Mouse (Mus musculus): ENCODE measurements around the gene Tmem151b.

Gene Tmem151b

GRCm38 (mm10) chr17:45569999-45570398 lies 20.5 kb upstream of the Tmem151b start:
- Histone ChIP-seq H3K4me1 (replicated peaks; ENCODE audit: low read depth, low read length) (peaks cover 74% of the 10 kb centered on the region), H3K4me3 (replicated peaks; ENCODE audit: low read length) (peak overlapping the region; percentile 98), H3K27me3 (ENCODE audit: insufficient read depth, low read length) (no peaks in the 10 kb centered on the region), H3K36me3 (ENCODE audit: insufficient read depth, low read length) (peaks cover 76% of the 10 kb centered on the region), H3K9me3 (ENCODE audit: low read length) (peaks cover 35% of the 10 kb centered on the region; the same call in 1 of the 2 replicates)
- TF ChIP-seq CTCF (conservative IDR thresholded peaks at IDR 0.05; ENCODE audit: low read length) (no peak), POU5F1 (IDR thresholded peaks at IDR 0.05; ENCODE audit: borderline replicate concordance, low read length) (no peak)

- TF ChIP-seq POU5F1 (IDR thresholded peaks at IDR 0.05; ENCODE audit: borderline replicate concordance, low read length) (no peak), CTCF (conservative IDR thresholded peaks at IDR 0.05; ENCODE audit: low read length) (no peak), NANOG (IDR thresholded peaks at IDR 0.05; ENCODE audit: borderline replicate concordance, low read length) (no peak)
- H3K36me3 ChIP-seq (ENCODE audit: insufficient read depth, low read length), result peaks cover 78% of the 10 kb centered on the region
Observed at GRCm38 (mm10) chr17:45568990-45569389, 19.5 kb upstream of the Tmem151b start.

GRCm38 (mm10) chr17:45567162-45567601 lies 17.7 kb upstream of the Tmem151b start:
- H3K9me3 ChIP-seq (ENCODE audit: low read length), result peaks cover 35% of the 10 kb centered on the region; the same call in 1 of the 2 replicates
- TF ChIP-seq POU5F1 (IDR thresholded peaks at IDR 0.05; ENCODE audit: borderline replicate concordance, low read length) (no peak), CTCF (conservative IDR thresholded peaks at IDR 0.05; ENCODE audit: low read length) (no peak), NANOG (IDR thresholded peaks at IDR 0.05; ENCODE audit: borderline replicate concordance, low read length) (no peak)
- no peaks in the 10 kb centered on the region for H3K27me3 ChIP-seq (ENCODE audit: insufficient read depth, low read length)
- peaks cover 75% of the 10 kb centered on the region for H3K36me3 ChIP-seq (ENCODE audit: insufficient read depth, low read length)
- no peak overlapping the region for H3K4me3 ChIP-seq (replicated peaks; ENCODE audit: low read length)
- H3K4me1 ChIP-seq (replicated peaks; ENCODE audit: low read depth, low read length), result peaks cover 80% of the 10 kb centered on the region

More at GRCm38 (mm10) chr17:45568990-45569389, 19.5 kb upstream of the Tmem151b start:
- peak overlapping the region; percentile 98 for H3K4me3 ChIP-seq (replicated peaks; ENCODE audit: low read length)
- peaks cover 72% of the 10 kb centered on the region for H3K4me1 ChIP-seq (replicated peaks; ENCODE audit: low read depth, low read length)
- H3K27me3 ChIP-seq (ENCODE audit: insufficient read depth, low read length), result no peaks in the 10 kb centered on the region
- H3K9me3 ChIP-seq (ENCODE audit: low read length), result peaks cover 35% of the 10 kb centered on the region; the same call in 1 of the 2 replicates

- Histone ChIP-seq H3K4me3 (replicated peaks; ENCODE audit: low read length) (no peak overlapping the region), H3K36me3 (ENCODE audit: insufficient read depth, low read length) (peaks cover 71% of the 10 kb centered on the region), H3K27me3 (ENCODE audit: insufficient read depth, low read length) (no peaks in the 10 kb centered on the region), H3K9me3 (ENCODE audit: low read length) (peaks cover 35% of the 10 kb centered on the region; the same call in 1 of the 2 replicates), H3K4me1 (replicated peaks; ENCODE audit: low read depth, low read length) (peaks cover 80% of the 10 kb centered on the region)
- TF ChIP-seq POU5F1 (IDR thresholded peaks at IDR 0.05; ENCODE audit: borderline replicate concordance, low read length), result no peak
- no peak for TF ChIP-seq NANOG (IDR thresholded peaks at IDR 0.05; ENCODE audit: borderline replicate concordance, low read length)
- TF ChIP-seq CTCF (conservative IDR thresholded peaks at IDR 0.05; ENCODE audit: low read length), result no peak
Observed at GRCm38 (mm10) chr17:45566360-45567161, 17.1 kb upstream of the Tmem151b start.

- Histone ChIP-seq H3K9me3 (ENCODE audit: low read length) (peaks cover 33% of the 10 kb centered on the region; the same call in 1 of the 2 replicates), H3K36me3 (ENCODE audit: insufficient read depth, low read length) (peaks cover 66% of the 10 kb centered on the region), H3K27me3 (ENCODE audit: insufficient read depth, low read length) (no peaks in the 10 kb centered on the region), H3K4me1 (replicated peaks; ENCODE audit: low read depth, low read length) (peaks cover 74% of the 10 kb centered on the region), H3K4me3 (replicated peaks; ENCODE audit: low read length) (no peak overlapping the region)
- TF ChIP-seq CTCF (conservative IDR thresholded peaks at IDR 0.05; ENCODE audit: low read length), result no peak
- TF ChIP-seq NANOG (IDR thresholded peaks at IDR 0.05; ENCODE audit: borderline replicate concordance, low read length), result no peak
- TF ChIP-seq POU5F1 (IDR thresholded peaks at IDR 0.05; ENCODE audit: borderline replicate concordance, low read length), result no peak
Observed at GRCm38 (mm10) chr17:45566031-45566359, 16.5 kb upstream of the Tmem151b start.

- Histone ChIP-seq H3K27me3 (ENCODE audit: insufficient read depth, low read length) (no peaks in the 10 kb centered on the region), H3K4me3 (replicated peaks; ENCODE audit: low read length) (peak overlapping the region; percentile 98), H3K4me1 (replicated peaks; ENCODE audit: low read depth, low read length) (peaks cover 68% of the 10 kb centered on the region), H3K9me3 (ENCODE audit: low read length) (peaks cover 24% of the 10 kb centered on the region; the same call in 1 of the 2 replicates), H3K36me3 (ENCODE audit: insufficient read depth, low read length) (peaks cover 64% of the 10 kb centered on the region)
- TF ChIP-seq NANOG (IDR thresholded peaks at IDR 0.05; ENCODE audit: borderline replicate concordance, low read length), result no peak
Observed at GRCm38 (mm10) chr17:45565103-45565502, 15.6 kb upstream of the Tmem151b start.

- peaks cover 66% of the 10 kb centered on the region for H3K4me1 ChIP-seq (replicated peaks; ENCODE audit: low read depth, low read length)
- H3K9me3 ChIP-seq (ENCODE audit: low read length), result peaks cover 19% of the 10 kb centered on the region; the same call in 1 of the 2 replicates
- peak overlapping the region; percentile 98 for H3K4me3 ChIP-seq (replicated peaks; ENCODE audit: low read length)
- H3K27me3 ChIP-seq (ENCODE audit: insufficient read depth, low read length), result no peaks in the 10 kb centered on the region
- H3K36me3 ChIP-seq (ENCODE audit: insufficient read depth, low read length), result peaks cover 61% of the 10 kb centered on the region
- TF ChIP-seq CTCF (conservative IDR thresholded peaks at IDR 0.05; ENCODE audit: low read length) (no peak), NANOG (IDR thresholded peaks at IDR 0.05; ENCODE audit: borderline replicate concordance, low read length) (no peak), POU5F1 (IDR thresholded peaks at IDR 0.05; ENCODE audit: borderline replicate concordance, low read length) (no peak)
Observed at GRCm38 (mm10) chr17:45564531-45565084, 15.1 kb upstream of the Tmem151b start.

- Histone ChIP-seq H3K9me3 (ENCODE audit: low read length) (peaks cover 12% of the 10 kb centered on the region; the same call in 1 of the 2 replicates), H3K4me3 (replicated peaks; ENCODE audit: low read length) (peak within 1 kb of the TSS; percentile 98), H3K36me3 (ENCODE audit: insufficient read depth, low read length) (peaks cover 59% of the 10 kb centered on the region), H3K4me1 (replicated peaks; ENCODE audit: low read depth, low read length) (peaks cover 64% of the 10 kb centered on the region), H3K27me3 (ENCODE audit: insufficient read depth, low read length) (no peaks in the 10 kb centered on the region)
- TF ChIP-seq NANOG (IDR thresholded peaks at IDR 0.05; ENCODE audit: borderline replicate concordance, low read length), result no peak
- TF ChIP-seq CTCF (conservative IDR thresholded peaks at IDR 0.05; ENCODE audit: low read length), result peak; percentile 16; the same call in 1 of the 2 replicates
Observed at GRCm38 (mm10) chr17:45563655-45564530, 14.4 kb upstream of the Tmem151b start, which contains the start of gene Slc35b2. Gene Slc35b2 (plus strand): TSS chr17:45563874.
